ENCODE assay signal across 8 mouse cellular contexts in genomic region chr1:192443998-192444657, GRCm38 (mm10).
DNase-seq lines count a peak whose midpoint lies in the region; ATAC-seq and TF ChIP-seq lines count a peak whose summit lies in the region.

No protein-coding gene starts in this region.

- no peaks in the 10 kb centered on the region for H3K4me1 ChIP-seq in embryonic fibroblast, embryonic 13.5 days (ENCODE audit: control insufficient read depth, insufficient read depth, low read length)
- peaks cover 9% of the 10 kb centered on the region; the same call in 1 of the 2 replicates for H3K4me1 ChIP-seq in midbrain, embryonic 12.5 days

- ATAC-seq in midbrain, embryonic 12.5 days (ENCODE audit: low FRiP score, low read depth): peak; percentile 30; the same call in 1 of the 2 replicates

- no peak overlapping the region for H3K4me3 ChIP-seq in layer of hippocampus, adult 2 months
- H3K4me3 ChIP-seq in embryonic fibroblast, embryonic 13.5 days (ENCODE audit: insufficient read depth, low read length): no peak overlapping the region
- H3K4me3 ChIP-seq in midbrain, embryonic 12.5 days: no peak overlapping the region

- TF ChIP-seq POLR2A in brain, embryonic 14.5 days (IDR thresholded peaks at IDR 0.05; ENCODE audit: borderline replicate concordance, extremely low read depth, insufficient read depth, insufficient read length, poor library complexity, severe bottlenecking): no peak
- no peak for TF ChIP-seq POLR2A in embryonic fibroblast, embryonic 13.5 days (IDR thresholded peaks at IDR 0.05; ENCODE audit: low read depth, low read length)

- no peaks in the 10 kb centered on the region for H3K9me3 ChIP-seq in midbrain, embryonic 12.5 days

- no peaks in the 10 kb centered on the region for H3K27me3 ChIP-seq in midbrain, embryonic 12.5 days

- peak overlapping the region; percentile 46 for H3K27ac ChIP-seq in layer of hippocampus, adult 2 months
- H3K27ac ChIP-seq in embryonic fibroblast, embryonic 13.5 days (ENCODE audit: insufficient read depth, low read length): no peak overlapping the region
- H3K27ac ChIP-seq in midbrain, embryonic 12.5 days (replicated peaks): no peak overlapping the region; the same call in 1 of the 2 replicates

- TF ChIP-seq CTCF in layer of hippocampus, adult 2 months (conservative IDR thresholded peaks at IDR 0.05): peak; percentile 75
- TF ChIP-seq CTCF in brain, embryonic 14.5 days (IDR thresholded peaks at IDR 0.05; ENCODE audit: borderline replicate concordance, extremely low read depth, insufficient read depth, insufficient read length): peak; percentile 59
- 0 out of 2 replicates have a peak, but pooled peaks have one; percentile 20 for TF ChIP-seq CTCF in embryonic fibroblast, embryonic 13.5 days (IDR thresholded peaks at IDR 0.05; ENCODE audit: borderline replicate concordance, insufficient read depth, low read length)

- no peaks in the 10 kb centered on the region for H3K36me3 ChIP-seq in midbrain, embryonic 12.5 days

- peak in 1 of 2 experiments; percentile 20 for DNase-seq in layer of hippocampus, adult 2 months (ENCODE audit: low spot score in 2 of 2)
- no peak for DNase-seq in layer of hippocampus, adult 11-12 months (ENCODE audit: low spot score)
- DNase-seq in brain, embryonic 14.5 days (ENCODE audit: low read depth): peak; percentile 57
- no peak for DNase-seq in urinary bladder, adult 2 months (ENCODE audit: low spot score)
- no peak for DNase-seq in frontal cortex, postnatal 10 days (ENCODE audit: low spot score in 2 of 2)
- DNase-seq in natural killer cell, adult 2 months (ENCODE audit: low spot score in 2 of 2): no peak

- WGBS in midbrain, embryonic 12.5 days: 77% methylated on average over 20 of the region's 20 CpGs

- no peak overlapping the region for H3K9ac ChIP-seq in midbrain, embryonic 12.5 days (replicated peaks)

- no peak overlapping the region for H3K4me2 ChIP-seq in midbrain, embryonic 12.5 days (replicated peaks)

Comparison
In these comparisons a context has a peak if more than half of its experiments do, and no peak if none do; other contexts are left out.
1. CTCF ChIP-seq: peak in every context shown above with its lines; median percentile 75 in layer of hippocampus, adult 2 months; 59 in brain, embryonic 14.5 days; 20 in embryonic fibroblast, embryonic 13.5 days.